Mouse (Mus musculus) adrenal gland, adult (tissue): ENCODE data around the gene Gm4969.

Experiments used
- DNase-seq, 2 experiments: peaks; one replicate each; pipeline ENCODE4 v3.0.0; 2022 to 2023; ENCODE audit warnings: low spot score in 1 of 2; ENCODE audit not compliant: inconsistent age in 2 of 2

The Gm4969 gene

DNA sequence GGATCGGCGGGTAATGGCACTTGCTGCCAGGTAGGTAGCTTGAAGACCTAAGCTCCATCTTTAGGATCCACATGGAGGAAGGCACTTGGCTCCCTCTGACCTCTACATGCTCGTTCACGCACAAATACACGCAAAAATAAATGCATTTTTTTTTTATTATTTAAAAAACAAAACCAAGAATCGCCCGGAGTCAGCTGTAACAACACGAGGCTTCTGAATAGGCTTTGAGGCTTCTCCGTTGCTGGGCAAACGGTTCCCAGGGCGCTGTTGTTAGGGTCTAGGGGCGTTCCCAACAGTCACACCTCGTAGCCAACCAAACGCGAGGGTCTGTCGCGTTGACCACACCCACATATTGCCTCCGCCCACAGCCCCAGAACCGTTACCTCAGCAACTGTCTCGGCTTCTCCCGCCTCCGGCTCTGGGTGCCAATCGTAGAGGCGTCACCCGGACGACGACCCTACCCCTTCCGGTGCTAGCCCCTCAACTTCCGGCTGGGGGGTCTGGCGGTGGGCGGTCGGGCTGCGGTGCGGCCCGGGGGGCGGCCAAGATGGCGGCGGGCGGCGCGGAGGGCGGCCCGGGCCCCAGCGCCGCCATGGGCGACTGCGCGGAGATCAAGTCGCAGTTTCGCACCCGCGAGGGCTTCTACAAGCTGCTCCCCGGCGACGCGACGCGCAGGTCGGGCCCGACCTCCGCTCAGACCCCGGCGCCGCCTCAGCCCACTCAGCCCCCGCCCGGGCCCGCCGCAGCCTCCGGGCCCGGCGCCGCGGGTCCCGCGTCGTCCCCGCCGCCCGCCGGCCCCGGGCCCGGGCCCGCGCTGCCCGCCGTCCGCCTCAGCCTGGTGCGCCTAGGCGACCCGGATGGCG lies 42.2 kb downstream of the Gm4969 start, which contains the start of gene Dmwd:
Gene Dmwd (plus strand): TSS at position 505 of the 863 bp plus-strand sequence.
- DNase-seq = peak; percentile 97 to 98

DNA sequence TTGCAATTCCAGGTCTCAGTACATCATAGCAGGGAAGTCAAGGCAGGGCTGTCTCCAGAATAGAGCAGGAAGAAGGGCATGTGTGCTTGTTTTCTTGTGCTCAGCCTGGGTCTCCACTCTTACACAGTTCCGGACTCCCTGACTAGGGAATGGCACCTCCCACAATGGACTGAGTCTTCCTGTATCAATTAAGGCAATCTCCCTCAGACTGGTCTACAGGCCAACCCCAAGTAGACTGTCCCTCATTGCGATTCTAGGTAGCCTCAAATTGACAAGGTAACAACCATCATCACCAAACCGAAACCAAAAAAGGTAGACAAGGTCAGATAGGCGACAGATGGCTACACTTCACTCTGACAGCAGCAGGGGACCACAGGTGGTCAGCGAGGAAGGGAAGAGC lies 42.9 kb downstream of the Gm4969 start:
- no peak for DNase-seq

DNA sequence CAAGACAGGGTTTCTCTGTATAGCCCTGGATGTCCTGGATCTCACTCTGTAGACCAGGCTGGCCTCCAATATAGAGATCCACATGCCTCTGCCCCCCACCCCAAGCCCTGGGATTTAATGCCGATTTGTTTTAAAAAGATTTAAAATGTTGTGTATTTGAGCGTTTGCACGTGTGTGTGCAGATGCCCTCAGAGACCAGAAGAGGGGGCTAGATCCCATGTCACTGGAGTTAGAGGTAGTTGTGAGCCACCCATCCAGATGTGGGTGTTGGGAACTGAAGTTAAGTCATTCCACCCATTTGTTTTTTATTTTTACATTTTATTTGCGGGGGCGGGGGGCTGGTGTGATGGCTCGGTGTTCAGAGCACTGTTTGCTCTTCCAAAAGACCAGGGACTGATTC lies 43.7 kb downstream of the Gm4969 start:
- DNase-seq = no peak

DNA sequence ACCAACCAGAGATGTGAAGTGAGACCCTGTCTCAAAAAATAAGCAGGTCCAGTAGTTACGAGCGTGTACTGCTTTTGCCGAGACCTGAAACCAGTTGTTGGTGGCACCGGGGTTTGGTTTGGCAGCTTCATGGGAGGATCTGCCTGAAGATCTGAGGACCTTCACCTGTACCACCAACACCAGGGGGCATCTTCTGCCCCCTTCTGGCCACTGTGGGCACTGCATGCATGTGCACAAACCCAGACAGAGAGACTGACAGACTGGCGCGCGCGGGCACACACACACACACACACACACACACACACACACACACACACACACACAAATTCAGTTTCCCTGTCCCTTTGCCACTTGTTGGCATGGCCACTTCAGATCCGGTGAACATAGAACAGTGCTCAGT lies 44.7 kb downstream of the Gm4969 start:
- DNase-seq = peak; percentile 39 to 68

DNA sequence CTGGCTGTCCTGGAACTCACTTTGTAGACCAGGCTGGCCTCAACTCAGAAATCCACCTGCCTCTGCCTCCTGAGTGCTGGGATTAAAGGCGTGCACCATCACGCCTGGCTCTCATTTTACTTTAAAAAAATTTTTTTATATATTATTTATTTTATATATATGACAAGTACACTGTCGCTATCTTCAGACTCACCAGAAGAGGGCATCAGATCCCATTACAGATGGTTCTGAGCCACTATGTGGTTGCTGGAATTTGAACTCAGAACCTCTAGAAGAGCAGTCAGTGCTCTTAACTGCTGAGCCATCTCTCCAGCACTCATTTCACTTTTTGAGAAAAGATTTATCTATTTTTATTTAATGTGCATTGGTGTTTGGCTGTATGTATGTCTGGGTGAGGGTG lies 47.1 kb downstream of the Gm4969 start:
- peak; percentile 7 to 46 for DNase-seq

DNA sequence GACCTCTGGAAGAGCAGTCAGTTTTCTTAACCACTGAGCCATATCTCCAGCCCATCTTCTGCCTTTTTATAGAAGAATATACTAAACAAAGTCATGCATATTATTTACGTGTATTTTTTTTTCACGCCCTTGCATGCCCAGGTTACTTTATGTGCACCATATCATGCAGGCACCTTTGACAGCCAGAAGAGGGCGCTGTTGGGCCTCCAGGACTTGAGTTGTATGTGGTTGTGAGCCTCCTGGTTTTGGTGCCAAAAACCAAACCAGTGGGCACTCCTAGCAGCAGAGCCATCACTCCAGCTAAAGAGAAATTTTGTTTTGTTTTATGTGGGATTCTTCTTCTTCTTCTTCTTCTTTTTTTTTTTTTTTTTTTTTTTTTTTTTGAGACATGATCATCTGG lies 48.7 kb downstream of the Gm4969 start:
- DNase-seq = peak; percentile 32 to 60

DNA sequence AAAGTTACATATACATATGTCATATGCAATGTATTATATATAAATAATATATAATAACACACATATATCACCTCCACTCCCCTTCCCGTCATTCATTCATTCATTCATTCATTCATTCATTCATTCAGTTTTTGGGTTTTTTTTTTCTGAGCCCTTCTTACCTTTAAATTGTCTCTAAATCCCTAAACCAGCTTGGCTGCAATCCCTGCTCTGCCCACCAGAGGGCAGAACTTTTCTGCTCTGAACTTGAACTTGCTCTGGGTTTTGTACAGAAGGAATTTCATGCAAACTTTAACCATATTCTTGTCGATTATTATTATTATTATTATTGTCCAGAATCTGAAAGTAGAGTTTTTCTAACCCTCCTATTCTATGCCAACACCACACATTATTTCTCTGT lies 49.5 kb downstream of the Gm4969 start:
- DNase-seq = peak; percentile 64 to 91

DNA sequence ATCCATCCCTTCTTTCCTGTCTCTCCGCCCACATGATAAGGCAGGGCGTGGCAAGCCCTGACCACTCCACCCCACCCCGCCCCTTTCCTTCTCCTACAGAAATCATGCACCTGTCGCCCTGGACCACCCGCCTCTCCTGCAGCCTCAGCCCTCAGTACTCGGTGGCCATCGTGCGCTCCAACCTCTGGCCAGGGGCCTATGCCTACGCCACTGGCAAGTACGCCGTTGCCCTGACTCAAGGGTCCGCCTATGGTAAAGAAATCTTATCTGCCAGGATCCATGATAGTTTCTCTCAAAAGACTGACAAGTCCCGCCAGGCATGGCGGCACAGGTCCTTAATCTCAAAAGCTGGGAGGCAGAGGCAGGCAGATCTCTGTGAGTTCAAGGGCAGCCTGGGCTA lies 50.2 kb downstream of the Gm4969 start:
- peak; percentile 5 to 28 for DNase-seq

DNA sequence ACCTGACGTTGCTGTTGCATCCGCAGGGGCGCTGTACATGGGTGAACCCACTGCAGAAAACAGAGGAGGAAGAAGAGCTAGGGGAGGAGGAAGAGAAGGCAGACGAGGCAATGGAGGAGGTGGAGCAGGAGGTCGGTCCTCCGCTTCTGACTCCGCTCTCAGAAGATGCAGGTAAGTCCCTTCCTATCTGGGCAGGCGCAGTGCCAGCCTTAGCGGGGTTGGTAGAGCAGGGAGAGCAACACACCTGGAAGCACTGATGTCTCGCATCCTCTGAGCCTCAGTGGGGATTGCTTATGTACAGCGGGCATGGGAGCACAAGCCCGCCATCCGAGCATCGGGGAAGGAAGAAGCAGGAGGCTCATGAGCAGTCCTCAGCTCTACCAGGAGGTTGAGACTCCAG lies 51.1 kb downstream of the Gm4969 start:
- no peak for DNase-seq

DNA sequence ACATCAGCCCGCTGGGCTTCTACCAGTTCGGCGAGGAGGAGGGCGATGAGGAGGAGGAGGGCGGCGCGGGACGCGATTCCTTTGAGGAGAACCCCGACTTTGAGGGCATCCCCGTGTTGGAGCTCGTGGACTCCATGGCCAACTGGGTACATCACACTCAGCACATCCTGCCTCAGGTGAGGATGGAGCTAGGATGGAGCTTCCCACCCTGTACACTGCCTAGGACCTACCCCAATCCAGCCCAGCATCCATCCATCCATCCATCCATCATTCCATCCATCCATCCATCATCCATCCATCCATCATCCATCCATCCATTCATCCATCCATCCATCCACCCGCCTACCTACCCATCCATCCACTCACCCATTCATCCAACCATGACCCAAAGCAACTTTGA lies 52.3 kb downstream of the Gm4969 start:
- no peak for DNase-seq

DNA sequence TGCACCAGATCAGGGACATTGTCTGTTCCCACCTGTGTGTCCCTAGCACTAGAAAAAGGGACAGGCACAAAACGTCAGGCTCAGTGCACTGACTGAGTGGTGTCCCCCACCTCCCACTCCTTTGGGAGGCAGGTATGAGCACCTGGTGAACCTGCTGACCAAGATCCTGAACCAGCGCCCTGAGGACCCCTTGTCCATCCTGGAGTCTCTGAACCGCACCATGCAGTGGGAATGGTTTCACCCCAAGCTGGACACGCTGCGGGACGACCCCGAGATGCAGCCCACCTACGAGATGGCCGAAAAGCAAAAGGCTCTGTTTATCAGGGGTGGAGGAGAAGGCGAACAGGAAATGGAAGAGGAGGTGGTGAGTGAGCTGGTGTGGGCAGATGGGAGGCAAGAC lies 60.8 kb downstream of the Gm4969 start:
- DNase-seq = no peak

DNA sequence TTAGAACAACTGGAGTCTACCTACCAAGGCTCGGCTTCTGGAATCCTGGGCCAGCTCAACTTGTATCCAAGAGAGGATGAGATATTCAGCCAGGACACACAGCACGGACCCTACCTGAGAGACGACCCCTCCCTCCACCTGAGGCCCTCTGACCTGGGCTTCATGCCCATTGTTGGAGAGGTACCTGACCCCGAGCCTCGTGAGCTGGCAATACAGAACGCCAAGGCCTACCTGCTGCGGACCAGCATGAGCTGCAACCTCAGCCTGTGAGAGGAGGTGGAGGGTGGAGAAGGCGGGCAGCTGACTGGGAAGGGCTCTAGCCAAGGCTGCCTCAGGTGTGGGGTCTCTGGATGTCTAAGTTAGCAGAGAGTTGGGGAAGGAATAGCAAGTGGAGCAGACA lies 63.1 kb downstream of the Gm4969 start:
- peak in 1 of 2 experiments; percentile 24 for DNase-seq

DNA sequence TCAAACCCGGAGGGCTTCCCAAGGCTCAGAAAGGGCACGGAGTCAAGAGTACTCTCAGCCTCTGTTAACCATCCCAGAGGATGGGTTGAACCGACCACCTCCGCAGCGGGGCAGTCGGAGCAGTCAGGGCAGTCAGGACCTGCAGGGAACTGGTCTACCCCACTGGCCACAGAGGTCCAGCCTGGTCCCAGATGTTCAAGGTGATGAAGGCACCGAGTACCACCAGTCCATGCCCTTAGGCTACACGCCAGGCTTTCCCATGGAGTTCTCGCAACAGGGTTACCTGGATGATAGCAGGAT lies 63.4 kb downstream of the Gm4969 start:
- no peak for DNase-seq

DNA sequence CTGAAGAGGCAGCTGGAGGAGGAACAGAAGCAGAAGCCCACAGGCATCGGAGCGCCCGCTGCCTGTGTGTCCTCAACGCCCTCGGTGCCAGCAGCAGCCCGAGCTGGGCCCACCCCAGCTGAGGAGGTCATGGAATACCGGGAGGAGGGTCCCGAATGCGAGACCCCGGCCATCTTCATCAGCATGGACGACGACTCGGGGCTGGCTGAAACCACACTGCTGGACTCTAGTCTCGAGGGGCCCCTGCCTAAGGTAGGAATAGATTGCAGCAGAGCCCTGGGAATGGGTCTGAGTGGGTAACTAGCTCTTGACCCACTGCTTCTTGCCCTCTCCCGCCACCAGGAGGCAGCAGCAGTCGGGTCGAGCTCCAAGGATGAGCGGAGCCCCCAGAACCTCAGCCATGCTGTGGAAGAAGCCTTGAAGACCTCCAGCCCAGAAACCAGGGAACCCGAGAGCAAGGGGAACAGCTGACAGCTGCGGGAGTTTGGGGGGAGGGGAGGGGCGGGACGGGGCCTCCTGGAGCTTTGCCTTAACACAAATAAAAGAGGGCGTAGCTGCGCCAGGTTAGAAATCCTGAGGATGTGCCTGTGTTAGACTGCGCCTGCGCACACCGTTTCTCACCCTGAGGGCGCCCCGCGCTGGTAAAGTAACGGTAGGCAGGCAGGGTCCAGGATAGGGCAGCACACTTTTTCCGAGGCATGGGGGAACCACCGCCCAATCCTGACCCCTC lies 64.0 kb downstream of the Gm4969 start, which contains the start of gene Rsph6a:
Gene Rsph6a (plus strand): TSS at position 644 of the 730 bp plus-strand sequence.
- peak in 1 of 2 experiments; percentile 67 for DNase-seq

DNA sequence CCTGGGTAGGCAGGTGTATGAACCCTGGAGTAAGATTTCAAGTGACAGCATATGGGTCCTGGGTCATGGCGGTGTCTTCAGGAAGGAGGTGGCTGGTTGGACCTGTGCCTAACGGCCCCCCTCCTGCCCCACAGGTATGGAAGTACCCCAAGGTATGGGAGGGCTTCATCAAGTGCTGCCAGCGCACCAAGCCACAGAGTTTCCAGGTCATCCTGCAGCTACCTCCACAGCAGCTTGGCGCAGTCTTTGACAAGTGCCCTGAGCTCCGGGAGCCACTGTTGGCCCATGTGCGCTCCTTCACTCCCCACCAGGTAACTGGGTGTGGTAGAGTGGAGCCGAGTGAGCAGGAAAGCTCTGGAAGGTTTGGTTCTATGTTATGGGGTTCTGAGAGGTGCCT lies 65.0 kb downstream of the Gm4969 start:
- DNase-seq = no peak

DNA sequence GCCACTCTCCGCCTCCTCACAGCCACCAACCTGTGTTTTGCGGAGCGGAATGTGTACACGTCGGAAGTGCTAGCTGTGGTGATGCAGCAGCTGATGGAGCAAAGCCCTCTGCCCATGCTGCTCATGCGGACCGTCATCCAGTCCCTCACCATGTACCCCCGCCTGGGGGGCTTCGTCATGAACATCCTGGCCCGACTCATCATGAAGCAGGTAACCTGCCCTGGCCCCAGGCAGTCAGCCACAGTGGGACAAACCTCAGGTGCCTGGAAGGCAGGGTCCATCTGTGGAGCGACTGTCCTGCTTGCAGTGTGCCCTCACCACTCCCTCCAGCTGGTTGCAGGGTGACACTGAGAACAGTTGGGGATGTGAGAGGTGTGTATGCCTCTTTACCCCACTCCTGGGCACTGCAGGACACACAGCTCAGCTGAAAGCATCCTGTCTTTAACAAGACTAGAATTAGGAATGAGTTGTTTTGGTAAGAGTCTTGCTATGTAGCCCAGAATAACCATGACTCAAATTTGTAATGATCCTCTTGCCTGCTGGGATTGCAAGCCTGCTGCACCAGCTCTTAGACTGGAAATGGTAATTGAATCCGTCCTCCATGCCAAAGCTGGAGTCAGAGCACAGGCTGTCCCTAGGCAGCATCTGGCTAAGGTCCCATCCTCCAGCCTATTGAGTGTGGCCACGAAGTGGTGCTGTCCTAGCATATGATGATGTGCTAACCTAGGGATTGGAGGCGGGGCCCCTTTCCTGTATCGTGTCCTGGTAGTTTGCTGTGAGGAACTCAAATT lies 65.6 kb downstream of the Gm4969 start:
- no peak for DNase-seq

DNA sequence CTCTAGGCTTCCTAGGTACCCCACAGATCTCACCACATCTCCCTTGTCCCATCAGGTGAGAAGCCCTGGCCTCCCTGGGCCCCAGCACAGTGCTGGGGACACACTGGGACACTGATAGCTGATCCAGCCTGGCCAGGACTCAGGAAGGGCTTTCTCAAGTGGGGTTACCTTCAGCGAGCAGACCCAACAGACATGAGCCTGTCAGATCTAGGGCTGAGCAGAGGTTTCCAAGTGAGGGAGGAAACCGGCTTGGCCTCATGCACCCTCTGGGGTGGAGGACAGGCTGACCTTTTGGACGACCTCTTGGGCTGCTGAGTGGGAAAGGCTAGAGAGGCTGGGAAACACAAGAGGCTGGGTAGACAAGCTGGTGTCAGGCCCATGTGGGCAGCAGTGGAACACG lies 67.0 kb downstream of the Gm4969 start:
- no peak for DNase-seq

DNA sequence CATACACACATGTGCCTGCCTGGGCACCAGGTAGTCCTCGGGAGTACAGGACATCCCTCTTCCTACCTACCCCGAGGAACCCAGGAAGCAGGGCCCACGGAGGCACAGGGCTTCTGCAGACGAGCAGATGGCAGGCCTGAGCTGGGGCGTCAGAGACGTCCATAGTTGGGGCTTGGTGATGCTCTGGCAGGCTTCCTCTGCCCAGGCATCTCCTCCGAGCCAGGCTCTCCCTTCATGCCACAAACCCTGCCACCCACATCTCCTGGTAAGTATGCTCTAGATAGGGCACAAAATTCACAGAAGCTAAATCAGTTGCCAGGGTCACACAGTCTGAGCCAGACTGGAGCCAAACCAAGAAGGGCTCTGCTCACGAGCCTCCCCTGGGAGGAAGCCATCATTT lies 68.0 kb downstream of the Gm4969 start:
- no peak for DNase-seq

DNA sequence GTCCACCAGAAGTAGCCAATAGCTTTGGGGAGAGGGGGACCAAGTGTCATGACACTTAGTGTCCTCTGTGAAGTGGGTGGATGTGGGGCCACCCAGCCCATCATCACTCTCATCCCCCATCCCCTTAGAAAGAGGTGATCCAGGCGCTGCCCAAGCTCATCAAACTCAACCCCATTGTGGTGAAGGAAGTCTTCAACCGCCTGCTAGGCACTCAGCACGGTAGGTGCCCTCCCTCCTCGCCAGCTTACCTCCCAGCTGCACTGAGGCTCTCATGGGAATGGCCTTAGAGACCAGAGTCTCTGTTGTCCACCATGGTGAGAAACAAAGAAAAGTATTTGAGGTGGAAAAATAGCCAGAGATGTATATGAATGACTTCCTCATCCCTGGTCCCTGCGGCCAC lies 68.9 kb downstream of the Gm4969 start:
- DNase-seq = no peak
